Comparison of ENCODE assay signal across 25 mouse cellular contexts in genomic region chr1:61042842-61043241, GRCm38 (mm10).
DNase-seq lines count a peak whose midpoint lies in the region; ATAC-seq and TF ChIP-seq lines count a peak whose summit lies in the region.
"Had no signal": no experiment of that assay in that cellular context is flagged by ENCODE, and none has a peak within 500 bp of the region (broad histone marks: within the 10 kb centered on the region; RNA-seq: fewer than 3 reads in every experiment).

No protein-coding gene starts in this region.

- 35% methylated on average over 2 of the region's 2 CpGs for WGBS in kidney, adult 2 months
- 83% methylated on average over 2 of the region's 2 CpGs for WGBS in kidney, embryonic 14.5 days
- WGBS in lung, postnatal 0 days: 75% methylated on average over 2 of the region's 2 CpGs
- 58% methylated on average over 2 of the region's 2 CpGs for WGBS in stomach, embryonic 16.5 days
- 48% methylated on average over 2 of the region's 2 CpGs for WGBS in stomach, postnatal 0 days

- H3K4me3 ChIP-seq in kidney, adult 2 months (ENCODE audit: insufficient read depth, low read depth, low read length): no peak overlapping the region
- H3K4me3 ChIP-seq in kidney, embryonic 14.5 days (ENCODE audit: low read length): no peak overlapping the region
- H3K4me3 ChIP-seq in lung, postnatal 0 days (ENCODE audit: low read depth, low read length): no peak overlapping the region
- no peak overlapping the region for H3K4me3 ChIP-seq in stomach, embryonic 16.5 days (replicated peaks; ENCODE audit: low read length)
- H3K4me3 ChIP-seq in stomach, postnatal 0 days (ENCODE audit: low read depth, low read length): no peak overlapping the region
- H3K4me3 ChIP-seq: erythroblast, embryonic 14.5 days; hindbrain, embryonic 15.5 days; intestine, embryonic 15.5 days; layer of hippocampus, adult 2 months; limb, embryonic 12.5 days; liver, embryonic 15.5 days; midbrain, embryonic 13.5 days; neural tube, embryonic 13.5 days had no signal

- no peak overlapping the region for H3K9ac ChIP-seq in kidney, embryonic 14.5 days (ENCODE audit: low read depth, low read length)
- H3K9ac ChIP-seq in lung, postnatal 0 days (replicated peaks; ENCODE audit: low read depth): no peak overlapping the region
- H3K9ac ChIP-seq in stomach, embryonic 16.5 days (ENCODE audit: low read length): no peak overlapping the region
- H3K9ac ChIP-seq in stomach, postnatal 0 days (ENCODE audit: low read length): no peak overlapping the region
- H3K9ac ChIP-seq: hindbrain, embryonic 15.5 days; intestine, embryonic 15.5 days; limb, embryonic 12.5 days; liver, embryonic 15.5 days; midbrain, embryonic 13.5 days; neural tube, embryonic 13.5 days had no signal

- H3K27ac ChIP-seq in kidney, adult 2 months (ENCODE audit: insufficient read depth, low read depth, low read length): no peak overlapping the region
- no peak overlapping the region for H3K27ac ChIP-seq in kidney, embryonic 14.5 days (ENCODE audit: low read depth, low read length)
- no peak overlapping the region for H3K27ac ChIP-seq in lung, postnatal 0 days (ENCODE audit: low read length)
- no peak overlapping the region for H3K27ac ChIP-seq in stomach, embryonic 16.5 days (ENCODE audit: low read length)
- H3K27ac ChIP-seq in stomach, postnatal 0 days (replicated peaks): no peak overlapping the region
- H3K27ac ChIP-seq: hindbrain, embryonic 15.5 days; intestine, embryonic 15.5 days; layer of hippocampus, adult 2 months; limb, embryonic 12.5 days; liver, embryonic 15.5 days; midbrain, embryonic 13.5 days; neural tube, embryonic 13.5 days had no signal

- H3K4me1 ChIP-seq in kidney, adult 2 months (ENCODE audit: control insufficient read depth, insufficient read depth, low read length): no peaks in the 10 kb centered on the region
- H3K4me1 ChIP-seq in kidney, embryonic 14.5 days (ENCODE audit: control insufficient read depth, insufficient read depth, low read length): no peaks in the 10 kb centered on the region
- H3K4me1 ChIP-seq in lung, postnatal 0 days (ENCODE audit: insufficient read depth, low read depth, low read length): no peaks in the 10 kb centered on the region
- no peaks in the 10 kb centered on the region for H3K4me1 ChIP-seq in stomach, embryonic 16.5 days (ENCODE audit: control insufficient read depth, insufficient read depth, low read length)
- no peaks in the 10 kb centered on the region for H3K4me1 ChIP-seq in stomach, postnatal 0 days (replicated peaks; ENCODE audit: control insufficient read depth, insufficient read depth)
- H3K4me1 ChIP-seq: hindbrain, embryonic 15.5 days; intestine, embryonic 15.5 days; liver, embryonic 15.5 days; midbrain, embryonic 13.5 days; neural tube, embryonic 13.5 days had no signal

- no peak for TF ChIP-seq POLR2A in kidney, adult 2 months (IDR thresholded peaks at IDR 0.05; ENCODE audit: low read depth, low read length)

- H3K4me2 ChIP-seq in kidney, embryonic 14.5 days (replicated peaks; ENCODE audit: low read depth, low read length): no peak overlapping the region
- H3K4me2 ChIP-seq in lung, postnatal 0 days (replicated peaks; ENCODE audit: low read depth, low read length): no peak overlapping the region
- H3K4me2 ChIP-seq in stomach, embryonic 16.5 days (ENCODE audit: low read depth, low read length): no peak overlapping the region
- no peak overlapping the region for H3K4me2 ChIP-seq in stomach, postnatal 0 days (replicated peaks; ENCODE audit: low read depth)
- H3K4me2 ChIP-seq: hindbrain, embryonic 15.5 days; intestine, embryonic 15.5 days; limb, embryonic 12.5 days; liver, embryonic 15.5 days; midbrain, embryonic 13.5 days; neural tube, embryonic 13.5 days had no signal

- no peaks in the 10 kb centered on the region for H3K9me3 ChIP-seq in kidney, embryonic 14.5 days (ENCODE audit: control insufficient read depth, low read length)
- H3K9me3 ChIP-seq in lung, postnatal 0 days (ENCODE audit: low read length): no peaks in the 10 kb centered on the region
- no peaks in the 10 kb centered on the region for H3K9me3 ChIP-seq in stomach, embryonic 16.5 days (replicated peaks; ENCODE audit: control insufficient read depth, low read length)
- H3K9me3 ChIP-seq in stomach, postnatal 0 days (ENCODE audit: control insufficient read depth, low read length): no peaks in the 10 kb centered on the region
- H3K9me3 ChIP-seq: hindbrain, embryonic 15.5 days; intestine, embryonic 15.5 days; limb, embryonic 12.5 days; liver, embryonic 15.5 days; midbrain, embryonic 13.5 days; neural tube, embryonic 13.5 days had no signal

- no peak for TF ChIP-seq CTCF in kidney, adult 2 months (conservative IDR thresholded peaks at IDR 0.05; ENCODE audit: insufficient read depth, insufficient read length, low read depth, low read length)
- no peak for TF ChIP-seq CTCF in lung, postnatal 0 days (IDR thresholded peaks at IDR 0.05)
- TF ChIP-seq CTCF in stomach, postnatal 0 days (IDR thresholded peaks at IDR 0.05; ENCODE audit: low read depth): no peak

- no peaks in the 10 kb centered on the region for H3K36me3 ChIP-seq in kidney, adult 2 months (ENCODE audit: control insufficient read depth, insufficient read depth, low read length)
- H3K36me3 ChIP-seq in kidney, embryonic 14.5 days (ENCODE audit: control insufficient read depth, insufficient read depth, low read length): no peaks in the 10 kb centered on the region
- H3K36me3 ChIP-seq in lung, postnatal 0 days (ENCODE audit: insufficient read depth, low read length): no peaks in the 10 kb centered on the region
- no peaks in the 10 kb centered on the region for H3K36me3 ChIP-seq in stomach, embryonic 16.5 days (ENCODE audit: control insufficient read depth, insufficient read depth, low read length)
- no peaks in the 10 kb centered on the region for H3K36me3 ChIP-seq in stomach, postnatal 0 days (ENCODE audit: control insufficient read depth, insufficient read depth, low read length)
- H3K36me3 ChIP-seq: hindbrain, embryonic 15.5 days; intestine, embryonic 15.5 days; limb, embryonic 12.5 days; liver, embryonic 15.5 days; midbrain, embryonic 13.5 days; neural tube, embryonic 13.5 days had no signal

- peak; percentile 53 for DNase-seq in kidney, adult 2 months
- DNase-seq in lung, postnatal 0 days (ENCODE audit: low spot score): peak; percentile 37
- DNase-seq in lung, adult 18-20 months: no peak
- no peak for DNase-seq in stomach, postnatal 0 days (ENCODE audit: low spot score)
- peak; percentile 70 for DNase-seq in telencephalon, adult 2 months (ENCODE audit: low read depth, low spot score)
- DNase-seq in embryo, embryonic 10.5 days (ENCODE audit: low spot score): no peak
- DNase-seq: B cell, adult 2 months; cerebellum, adult 2 months; gastrocnemius, postnatal 10 days; heart, adult 11 months; heart, postnatal 4 days; kidney, postnatal 14 days; right cerebral cortex, postnatal 25 days; thymus, postnatal 36 days had no signal

- ATAC-seq in kidney, embryonic 14.5 days (ENCODE audit: low FRiP score, low TSS enrichment): no peak
- ATAC-seq in lung, postnatal 0 days: no peak
- peak; percentile 66; the same call in 1 of the 2 replicates for ATAC-seq in stomach, embryonic 16.5 days (ENCODE audit: insufficient read depth, low FRiP score)
- no peak for ATAC-seq in stomach, postnatal 0 days (ENCODE audit: low FRiP score, low TSS enrichment)
- ATAC-seq: forebrain, embryonic 14.5 days; intestine, embryonic 15.5 days; midbrain, embryonic 13.5 days had no signal

- no peak for TF ChIP-seq EP300 in lung, postnatal 0 days (IDR thresholded peaks at IDR 0.05)
- no peak for TF ChIP-seq EP300 in stomach, postnatal 0 days (optimal IDR thresholded peaks at IDR 0.05)

- no peaks in the 10 kb centered on the region; the same call in 1 of the 2 replicates for H3K27me3 ChIP-seq in kidney, adult 2 months (replicated peaks; ENCODE audit: control insufficient read depth, insufficient read depth, low read length)
- H3K27me3 ChIP-seq in kidney, embryonic 14.5 days (ENCODE audit: control insufficient read depth, insufficient read depth, low read length): no peaks in the 10 kb centered on the region
- no peaks in the 10 kb centered on the region for H3K27me3 ChIP-seq in lung, postnatal 0 days (replicated peaks; ENCODE audit: insufficient read depth, low read length)
- H3K27me3 ChIP-seq in stomach, embryonic 16.5 days (ENCODE audit: control insufficient read depth, insufficient read depth, low read length): peaks cover 2% of the 10 kb centered on the region; the same call in 1 of the 2 replicates
- no peaks in the 10 kb centered on the region for H3K27me3 ChIP-seq in stomach, postnatal 0 days (ENCODE audit: control insufficient read depth, insufficient read depth, low read length)
- H3K27me3 ChIP-seq: hindbrain, embryonic 15.5 days; intestine, embryonic 15.5 days; limb, embryonic 12.5 days; liver, embryonic 15.5 days; midbrain, embryonic 13.5 days; neural tube, embryonic 13.5 days had no signal

Comparison
In these comparisons a context has a peak if more than half of its experiments do, and no peak if none do; other contexts are left out.
1. DNase-seq: peak in kidney, adult 2 months (single experiment), lung, postnatal 0 days (single experiment) and telencephalon, adult 2 months (single experiment); none in lung, adult 18-20 months (0 of 2), stomach, postnatal 0 days (single experiment) and embryo, embryonic 10.5 days (single experiment).